Mouse (Mus musculus): ENCODE data around the gene Clip1. TPM values are rescaled to one million over a fixed set of nuclear protein-coding genes. Genes with fewer than 3 reads are reported as not detected.

Clip1 gene
- polyA plus RNA-seq, 2 experiments from 2014 or later: 48.4 to 51.4 TPM

- ATAC-seq: no peak
Measured at GRCm38 (mm10) chr5:123599319-123599718, 85.1 kb downstream of the Clip1 start.

GRCm38 (mm10) chr5:123593622-123594280, 90.7 kb downstream of the Clip1 start:
- no peak for ATAC-seq

GRCm38 (mm10) chr5:123580043-123580442, 104.4 kb downstream of the Clip1 start:
- no peak for ATAC-seq

GRCm38 (mm10) chr5:123576696-123577095, 107.7 kb downstream of the Clip1 start:
- ATAC-seq: no peak

GRCm38 (mm10) chr5:123573362-123573761, 111.1 kb downstream of the Clip1 start:
- no peak for ATAC-seq

GRCm38 (mm10) chr5:123572357-123573186, 111.8 kb downstream of the Clip1 start, which contains the start of gene Vps33a:
TSS of gene Vps33a (minus strand) at chr5:123573038.
- peak; percentile 98 for ATAC-seq

- no peak for ATAC-seq
Measured at GRCm38 (mm10) chr5:123561128-123561527, 123.3 kb downstream of the Clip1 start.

- ATAC-seq: no peak
Measured at GRCm38 (mm10) chr5:123559588-123559987, 124.8 kb downstream of the Clip1 start.

- ATAC-seq: no peak
Measured at GRCm38 (mm10) chr5:123556451-123556850, 128.0 kb downstream of the Clip1 start.

GRCm38 (mm10) chr5:123555693-123556092, 128.7 kb downstream of the Clip1 start:
- no peak for ATAC-seq

- no peak for ATAC-seq
Measured at GRCm38 (mm10) chr5:123533801-123534200, 150.6 kb downstream of the Clip1 start.

GRCm38 (mm10) chr5:123530056-123530455, 154.4 kb downstream of the Clip1 start:
- no peak for ATAC-seq

GRCm38 (mm10) chr5:123528641-123529040, 155.8 kb downstream of the Clip1 start:
- ATAC-seq: no peak

Other genes with a start within 250 kb of the Clip1 start
- not detected for gene Lrrc43, start 195.3 kb downstream of the Clip1 start, polyA plus RNA-seq (2017; shearing (Covaris generic))
- not detected for gene Il31, start 195.1 kb downstream of the Clip1 start, polyA plus RNA-seq (2017; shearing (Covaris generic))
- gene B3gnt4, start 174.2 kb downstream of the Clip1 start, polyA plus RNA-seq (2017; shearing (Covaris generic)): 1 to 10 TPM in 1 of 2 experiments, not detected in 1; 1.4 TPM
- gene Diablo, start 160.4 kb downstream of the Clip1 start, polyA plus RNA-seq (2017; shearing (Covaris generic)): 10 to 100 TPM; 85.0 to 99.0 TPM
- gene Gm49027, start 159.1 kb downstream of the Clip1 start, polyA plus RNA-seq (2017; shearing (Covaris generic)): not detected
- 10 to 100 TPM; 38.3 to 53.6 TPM for gene Vps33a, start 111.6 kb downstream of the Clip1 start, polyA plus RNA-seq (2017; shearing (Covaris generic))
- 10 to 100 TPM; 55.3 to 67.5 TPM for gene Zcchc8, start 36.5 kb upstream of the Clip1 start, polyA plus RNA-seq (2017; shearing (Covaris generic))
- gene Rsrc2, start 64.8 kb upstream of the Clip1 start, polyA plus RNA-seq (2017; shearing (Covaris generic)): 100 to 1,000 TPM; 160 to 180 TPM
- gene Kntc1, start 65.1 kb upstream of the Clip1 start, polyA plus RNA-seq (2017; shearing (Covaris generic)): 1 to 10 TPM; 2.8 to 4.2 TPM
- under 1 TPM in 1 of 2 experiments, not detected in 1; 0.42 TPM for gene Hcar2, start 180.9 kb upstream of the Clip1 start, polyA plus RNA-seq (2017; shearing (Covaris generic))
- not detected for gene Hcar1, start 195.4 kb upstream of the Clip1 start, polyA plus RNA-seq (2017; shearing (Covaris generic))
- 10 to 100 TPM; 52.8 to 75.2 TPM for gene Denr, start 222.6 kb upstream of the Clip1 start, polyA plus RNA-seq (2017; shearing (Covaris generic))
- 1 to 10 TPM; 2.7 to 8.0 TPM for gene Gm43518, start 242.8 kb upstream of the Clip1 start, polyA plus RNA-seq (2017; shearing (Covaris generic))
- gene Ccdc62, start 246.1 kb upstream of the Clip1 start, polyA plus RNA-seq (2017; shearing (Covaris generic)): 10 to 100 TPM in 1 of 2 experiments, 1 to 10 TPM in 1; 9.6 to 16.0 TPM

All from CD4-positive, CD25-positive, alpha-beta regulatory T cell, adult 4 months (primary cell).